Mouse (Mus musculus): ENCODE measurements around the gene St5. TPM values are rescaled to one million over a fixed set of nuclear protein-coding genes. Genes with fewer than 3 reads are reported as not detected.

The St5 gene
- polyA plus RNA-seq, 1 experiment from 2014 or later: 61.2 TPM

- H3K4me1 ChIP-seq: no peaks in the 10 kb centered on the region
- H3K27ac ChIP-seq: no peak overlapping the region
- H3K4me3 ChIP-seq: no peak overlapping the region
- WGBS: 98% methylated on average over 2 of the region's 2 CpGs
- no peak for ATAC-seq (ENCODE audit: borderline replicate concordance, extremely low read depth, low FRiP score, low TSS enrichment)
- H3K27me3 ChIP-seq: no peaks in the 10 kb centered on the region
- no peaks in the 10 kb centered on the region for H3K9me3 ChIP-seq
- no peak overlapping the region for H3K9ac ChIP-seq
- H3K36me3 ChIP-seq: no peaks in the 10 kb centered on the region
- no peak overlapping the region for H3K4me2 ChIP-seq
Measured at GRCm38 (mm10) chr7:109722618-109723017, 19.2 kb upstream of the St5 start.

GRCm38 (mm10) chr7:109719286-109719685 lies 15.9 kb upstream of the St5 start:
- H3K27me3 ChIP-seq: no peaks in the 10 kb centered on the region
- ATAC-seq (ENCODE audit: borderline replicate concordance, extremely low read depth, low FRiP score, low TSS enrichment): no peak
- H3K9me3 ChIP-seq: no peaks in the 10 kb centered on the region
- 60% methylated on average over 9 of the region's 9 CpGs for WGBS
- no peak overlapping the region for H3K9ac ChIP-seq
- H3K4me1 ChIP-seq: no peaks in the 10 kb centered on the region
- no peak overlapping the region for H3K4me3 ChIP-seq
- no peak overlapping the region for H3K27ac ChIP-seq
- H3K4me2 ChIP-seq: no peak overlapping the region
- H3K36me3 ChIP-seq: no peaks in the 10 kb centered on the region

- peaks cover 23% of the 10 kb centered on the region for H3K36me3 ChIP-seq
- H3K9ac ChIP-seq: no peak overlapping the region
- WGBS: 91% methylated on average over 2 of the region's 2 CpGs
- no peaks in the 10 kb centered on the region for H3K9me3 ChIP-seq
- H3K4me2 ChIP-seq: no peak overlapping the region
- H3K4me1 ChIP-seq: peaks cover 12% of the 10 kb centered on the region
- no peak overlapping the region for H3K27ac ChIP-seq
- no peaks in the 10 kb centered on the region for H3K27me3 ChIP-seq
- no peak overlapping the region for H3K4me3 ChIP-seq
- ATAC-seq (ENCODE audit: borderline replicate concordance, extremely low read depth, low FRiP score, low TSS enrichment): no peak
Measured at GRCm38 (mm10) chr7:109713434-109713982, 10.1 kb upstream of the St5 start.

- Histone ChIP-seq H3K9ac (no peak overlapping the region), H3K4me1 (peaks cover 22% of the 10 kb centered on the region), H3K9me3 (no peaks in the 10 kb centered on the region), H3K4me2 (no peak overlapping the region), H3K4me3 (no peak overlapping the region), H3K27ac (no peak overlapping the region), H3K36me3 (peaks cover 23% of the 10 kb centered on the region), H3K27me3 (no peaks in the 10 kb centered on the region)
- no peak for ATAC-seq (ENCODE audit: borderline replicate concordance, extremely low read depth, low FRiP score, low TSS enrichment)
- 80% methylated on average over 7 of the region's 7 CpGs for WGBS
Measured at GRCm38 (mm10) chr7:109712198-109712597, 8.8 kb upstream of the St5 start.

GRCm38 (mm10) chr7:109710069-109710468 lies 6.7 kb upstream of the St5 start:
- Histone ChIP-seq H3K9me3 (no peaks in the 10 kb centered on the region), H3K9ac (no peak overlapping the region), H3K4me2 (no peak overlapping the region), H3K27ac (peak overlapping the region; percentile 80), H3K36me3 (peaks cover 23% of the 10 kb centered on the region), H3K4me3 (no peak overlapping the region), H3K4me1 (peaks cover 27% of the 10 kb centered on the region), H3K27me3 (no peaks in the 10 kb centered on the region)
- WGBS: 48% methylated on average over 1 of the region's 1 CpGs
- ATAC-seq (ENCODE audit: borderline replicate concordance, extremely low read depth, low FRiP score, low TSS enrichment): no peak

- H3K9me3 ChIP-seq: no peaks in the 10 kb centered on the region
- H3K27ac ChIP-seq: peak overlapping the region; percentile 80
- peaks cover 31% of the 10 kb centered on the region for H3K4me1 ChIP-seq
- H3K27me3 ChIP-seq: no peaks in the 10 kb centered on the region
- WGBS: 4% methylated on average over 3 of the region's 3 CpGs
- no peak overlapping the region for H3K9ac ChIP-seq
- peaks cover 23% of the 10 kb centered on the region for H3K36me3 ChIP-seq
- no peak overlapping the region for H3K4me2 ChIP-seq
- peak; percentile 82 for ATAC-seq (ENCODE audit: borderline replicate concordance, extremely low read depth, low FRiP score, low TSS enrichment)
- H3K4me3 ChIP-seq: no peak overlapping the region
Measured at GRCm38 (mm10) chr7:109708961-109709382, 5.6 kb upstream of the St5 start.

- no peak for ATAC-seq (ENCODE audit: borderline replicate concordance, extremely low read depth, low FRiP score, low TSS enrichment)
- Histone ChIP-seq H3K4me3 (no peak overlapping the region), H3K4me2 (no peak overlapping the region), H3K4me1 (peaks cover 37% of the 10 kb centered on the region), H3K9me3 (no peaks in the 10 kb centered on the region), H3K27me3 (no peaks in the 10 kb centered on the region), H3K9ac (no peak overlapping the region), H3K27ac (no peak overlapping the region), H3K36me3 (peaks cover 17% of the 10 kb centered on the region)
- WGBS: 35% methylated on average over 4 of the region's 4 CpGs
Measured at GRCm38 (mm10) chr7:109707023-109707785, 3.8 kb upstream of the St5 start.

- peak overlapping the region; percentile 76 for H3K4me2 ChIP-seq
- WGBS: 33% methylated on average over 3 of the region's 3 CpGs
- H3K9me3 ChIP-seq: no peaks in the 10 kb centered on the region
- H3K4me3 ChIP-seq: peak overlapping the region; percentile 67
- H3K27me3 ChIP-seq: no peaks in the 10 kb centered on the region
- ATAC-seq (ENCODE audit: borderline replicate concordance, extremely low read depth, low FRiP score, low TSS enrichment): no peak
- H3K36me3 ChIP-seq: no peaks in the 10 kb centered on the region
- H3K9ac ChIP-seq: 0 out of 2 replicates have a peak overlapping the region, but pooled peaks have one; percentile 66
- H3K27ac ChIP-seq: no peak overlapping the region; the same call in 1 of the 2 replicates
- peaks cover 29% of the 10 kb centered on the region for H3K4me1 ChIP-seq
Measured at GRCm38 (mm10) chr7:109704461-109704860, 1.1 kb upstream of the St5 start.

GRCm38 (mm10) chr7:109704016-109704377 lies 592 bp upstream of the St5 start:
- H3K27ac ChIP-seq: peak overlapping the region; percentile 84
- no peaks in the 10 kb centered on the region for H3K9me3 ChIP-seq
- no peaks in the 10 kb centered on the region for H3K36me3 ChIP-seq
- H3K4me2 ChIP-seq: peak overlapping the region; percentile 76
- WGBS: 2% methylated on average over 17 of the region's 17 CpGs
- peaks cover 26% of the 10 kb centered on the region for H3K4me1 ChIP-seq
- H3K27me3 ChIP-seq: no peaks in the 10 kb centered on the region
- H3K9ac ChIP-seq: peak overlapping the region; percentile 66
- ATAC-seq (ENCODE audit: borderline replicate concordance, extremely low read depth, low FRiP score, low TSS enrichment): no peak; the same call in 1 of the 2 replicates
- H3K4me3 ChIP-seq: peak overlapping the region; percentile 67

- H3K27ac ChIP-seq: no peak overlapping the region
- peak overlapping the region; percentile 76 for H3K4me2 ChIP-seq
- H3K27me3 ChIP-seq: no peaks in the 10 kb centered on the region
- H3K4me3 ChIP-seq: peak overlapping the region; percentile 67; the same call in 1 of the 2 replicates
- H3K9ac ChIP-seq: no peak overlapping the region
- H3K36me3 ChIP-seq: no peaks in the 10 kb centered on the region
- 37% methylated on average over 4 of the region's 4 CpGs for WGBS
- H3K4me1 ChIP-seq: peaks cover 18% of the 10 kb centered on the region
- ATAC-seq (ENCODE audit: borderline replicate concordance, extremely low read depth, low FRiP score, low TSS enrichment): no peak
- H3K9me3 ChIP-seq: no peaks in the 10 kb centered on the region
Measured at GRCm38 (mm10) chr7:109702721-109703120, 684 bp downstream of the St5 start.

- Histone ChIP-seq H3K36me3 (no peaks in the 10 kb centered on the region), H3K9me3 (no peaks in the 10 kb centered on the region), H3K4me3 (no peak overlapping the region), H3K27me3 (no peaks in the 10 kb centered on the region), H3K27ac (no peak overlapping the region), H3K4me2 (no peak overlapping the region), H3K9ac (no peak overlapping the region), H3K4me1 (peaks cover 10% of the 10 kb centered on the region)
- ATAC-seq (ENCODE audit: borderline replicate concordance, extremely low read depth, low FRiP score, low TSS enrichment): no peak
Measured at GRCm38 (mm10) chr7:109700213-109700612, 3.2 kb downstream of the St5 start.

GRCm38 (mm10) chr7:109695339-109695726 lies 8.1 kb downstream of the St5 start:
- Histone ChIP-seq H3K27ac (no peak overlapping the region), H3K4me2 (no peak overlapping the region), H3K27me3 (no peaks in the 10 kb centered on the region), H3K4me1 (peaks cover 9% of the 10 kb centered on the region), H3K9me3 (no peaks in the 10 kb centered on the region), H3K9ac (no peak overlapping the region), H3K4me3 (no peak overlapping the region), H3K36me3 (no peaks in the 10 kb centered on the region)
- ATAC-seq (ENCODE audit: borderline replicate concordance, extremely low read depth, low FRiP score, low TSS enrichment): no peak
- WGBS: 85% methylated on average over 10 of the region's 10 CpGs
